Mouse (Mus musculus): ENCODE measurements around the gene Pop4. TPM values are rescaled to one million over a fixed set of nuclear protein-coding genes. Genes with fewer than 3 reads are reported as not detected.

The Pop4 gene
- total and polyA plus RNA-seq, 3 experiments: 33.5 to 50.0 TPM; not detected in 1

GRCm38 (mm10) chr7:38227900-38228298, 43.3 kb downstream of the Pop4 start, which contains the start of gene Plekhf1 (continued):
- TF ChIP-seq ZKSCAN1 (IDR thresholded peaks at IDR 0.05; ENCODE audit: low read depth, low read length) (no peak), JUND (IDR thresholded peaks at IDR 0.05; ENCODE audit: low read depth, low read length) (no peak), CHD2 (IDR thresholded peaks at IDR 0.05; ENCODE audit: low read length) (no peak), MYB (IDR thresholded peaks at IDR 0.05; ENCODE audit: low read depth, low read length) (no peak), KAT2A (conservative IDR thresholded peaks at IDR 0.05; ENCODE audit: low read depth, low read length) (no peak), ETS1 (IDR thresholded peaks at IDR 0.05; ENCODE audit: low read depth, low read length) (no peak), SIN3A (IDR thresholded peaks at IDR 0.05; ENCODE audit: low read length) (peak; percentile 47), USF1 (IDR thresholded peaks at IDR 0.05; ENCODE audit: low read depth, low read length) (no peak), MAZ (IDR thresholded peaks at IDR 0.05; ENCODE audit: low read depth, low read length) (peak; percentile 45; the same call in 1 of the 2 replicates)

GRCm38 (mm10) chr7:38227181-38227899, 43.9 kb downstream of the Pop4 start:
- Histone ChIP-seq H3K27me3 (ENCODE audit: control insufficient read depth in 1 of 2, insufficient read depth in 2 of 2, low read length in 2 of 2) (peaks cover 0 to 6% of the 10 kb centered on the region in 2 experiments; a peak in 2 of 4 replicates), H3K79me2 (ENCODE audit: control insufficient read depth, insufficient read depth, low read length, poor library complexity) (no peaks in the 10 kb centered on the region; the same call in 1 of the 2 replicates), H3K4me1 (ENCODE audit: control insufficient read depth in 1 of 2, insufficient read depth in 2 of 2, low read length in 2 of 2) (peaks cover 0 to 9% of the 10 kb centered on the region in 2 experiments; a peak in 1 of 4 replicates), H3K9ac (ENCODE audit: control insufficient read depth, low read depth, low read length, poor library complexity, severe bottlenecking) (peak overlapping the region; percentile 75), H3K36me3 (ENCODE audit: control insufficient read depth in 1 of 2, insufficient read depth in 2 of 2, low read length in 2 of 2) (no peaks in the 10 kb centered on the region; a peak in 1 of 4 replicates), H3K4me3 (ENCODE audit: control insufficient read depth in 1 of 2, insufficient read depth in 1 of 2, low read depth in 2 of 2, low read length in 2 of 2) (peak overlapping the region; percentile 76 to 86), H3K9me3 (replicated peaks; ENCODE audit: insufficient read depth, low read length) (no peaks in the 10 kb centered on the region), H3K27ac (ENCODE audit: control insufficient read depth, low read depth, low read length) (no peak overlapping the region; the same call in 1 of the 2 replicates)
- DNase-seq (ENCODE audit: low read depth, low spot score): peak; percentile 71
- TF ChIP-seq MAZ (IDR thresholded peaks at IDR 0.05; ENCODE audit: low read depth, low read length) (0 out of 2 replicates have a peak, but pooled peaks have one; percentile 30), MXI1 (IDR thresholded peaks at IDR 0.05; ENCODE audit: low read depth, low read length) (no peak), ETS1 (IDR thresholded peaks at IDR 0.05; ENCODE audit: low read depth, low read length) (no peak), MEF2A (IDR thresholded peaks at IDR 0.05; ENCODE audit: extremely low read depth, insufficient replicate concordance, low read depth, low read length, poor library complexity, severe bottlenecking) (no peak), ZMIZ1 (IDR thresholded peaks at IDR 0.05; ENCODE audit: low read depth, low read length) (no peak), USF1 (IDR thresholded peaks at IDR 0.05; ENCODE audit: low read depth, low read length) (no peak), JUND (IDR thresholded peaks at IDR 0.05; ENCODE audit: low read depth, low read length) (no peak), BHLHE40 (IDR thresholded peaks at IDR 0.05; ENCODE audit: borderline replicate concordance, low read depth, low read length) (no peak), CTCF (IDR thresholded peaks at IDR 0.05 in 2 of 3, conservative IDR thresholded peaks at IDR 0.05 in 1 of 3; ENCODE audit: control insufficient read depth in 1 of 3, insufficient read depth in 1 of 3, low read depth in 2 of 3, low read length in 3 of 3, poor library complexity in 1 of 3, severe bottlenecking in 1 of 3) (peak in 1 of 3 experiments; percentile 0; a peak in 1 of 6 replicates), KAT2A (conservative IDR thresholded peaks at IDR 0.05; ENCODE audit: low read depth, low read length) (no peak), POLR2AphosphoS2 (IDR thresholded peaks at IDR 0.05; ENCODE audit: low read length) (no peak), POLR2A (IDR thresholded peaks at IDR 0.05; ENCODE audit: control insufficient read depth in 1 of 2, insufficient read depth in 1 of 2, low read depth in 1 of 2, low read length in 2 of 2, poor library complexity in 1 of 2) (0 out of 4 replicates have a peak, but pooled peaks of 1 of the 2 experiments have one; percentile 45), GATA1 (IDR thresholded peaks at IDR 0.05; ENCODE audit: low read depth, low read length) (no peak), SMC3 (IDR thresholded peaks at IDR 0.05; ENCODE audit: low read depth, low read length) (no peak), ZKSCAN1 (IDR thresholded peaks at IDR 0.05; ENCODE audit: low read depth, low read length) (no peak)
